Mouse (Mus musculus) heart, postnatal 36 days (tissue): ENCODE measurements around the gene Sik3. TPM values are rescaled to one million over a fixed set of nuclear protein-coding genes. Genes with fewer than 3 reads are reported as not detected.

Experiments
- DNase-seq, 2 experiments: peaks; one replicate each; pipeline ENCODE4 v3.0.0; 2021 to 2022
- intact Hi-C: fragments of 180-260 bp; cut with DNase I; formaldehyde crosslinking; loops from one replicate; pipeline ENCODE4 v1.15.1; 2025
- total RNA-seq, 2 experiments: library from RNA; stranded (reverse); gene quantifications; 2 replicates each; pipeline ENCODE4 v1.2.3; 2021

Gene Sik3
- total RNA-seq, 2 experiments from 2014 or later, result 75.9 to 76.1 TPM

GRCm38 (mm10) chr9:46014251-46014681 is 1.6 kb downstream of the Sik3 start:
- intact Hi-C loops, result loop anchor here (5.0 kb wide), 1 partner anchor 48 kb away; no protein-coding TSS in a partner anchor
- DNase-seq, result peak; percentile 55 to 56

- intact Hi-C loops, result no loop called here
- DNase-seq, result peak; percentile 56 to 65
These were observed 2.5 kb downstream of the Sik3 start for GRCm38 (mm10) chr9:46015081-46015551.

GRCm38 (mm10) chr9:46015831-46016230 is 3.2 kb downstream of the Sik3 start:
- peak in 1 of 2 experiments; percentile 62 for DNase-seq
- intact Hi-C loops, result no loop called here

- intact Hi-C loops, result no loop called here
- DNase-seq, result no peak
These were observed 3.8 kb downstream of the Sik3 start for GRCm38 (mm10) chr9:46016417-46016816.

- intact Hi-C loops, result no loop called here
- DNase-seq, result no peak
These were observed 5.7 kb downstream of the Sik3 start for GRCm38 (mm10) chr9:46018316-46018715.

GRCm38 (mm10) chr9:46019975-46020374 is 7.4 kb downstream of the Sik3 start:
- intact Hi-C loops, result no loop called here
- DNase-seq, result no peak

GRCm38 (mm10) chr9:46023591-46023990 is 11.0 kb downstream of the Sik3 start:
- DNase-seq, result no peak
- intact Hi-C loops, result no loop called here

GRCm38 (mm10) chr9:46026058-46026849 is 13.6 kb downstream of the Sik3 start:
- no peak for DNase-seq
- intact Hi-C loops, result no loop called here

GRCm38 (mm10) chr9:46027994-46028393 is 15.4 kb downstream of the Sik3 start:
- intact Hi-C loops, result no loop called here
- no peak for DNase-seq

- DNase-seq, result no peak
- intact Hi-C loops, result no loop called here
These were observed 16.9 kb downstream of the Sik3 start for GRCm38 (mm10) chr9:46029534-46029933.

- intact Hi-C loops, result no loop called here
These were observed 17.6 kb downstream of the Sik3 start for GRCm38 (mm10) chr9:46030184-46030583.

GRCm38 (mm10) chr9:46030968-46031367 is 18.3 kb downstream of the Sik3 start:
- no peak for DNase-seq
- intact Hi-C loops, result no loop called here

More at GRCm38 (mm10) chr9:46030184-46030583, 17.6 kb downstream of the Sik3 start:
- DNase-seq, result no peak

GRCm38 (mm10) chr9:46032190-46032589 is 19.6 kb downstream of the Sik3 start:
- DNase-seq, result peak; percentile 48 to 64
- intact Hi-C loops, result no loop called here

GRCm38 (mm10) chr9:46033058-46033457 is 20.4 kb downstream of the Sik3 start:
- intact Hi-C loops, result no loop called here

GRCm38 (mm10) chr9:46033862-46034261 is 21.2 kb downstream of the Sik3 start:
- intact Hi-C loops, result no loop called here
- no peak for DNase-seq

More at GRCm38 (mm10) chr9:46033058-46033457, 20.4 kb downstream of the Sik3 start:
- no peak for DNase-seq

GRCm38 (mm10) chr9:46035290-46035871 is 22.8 kb downstream of the Sik3 start:
- DNase-seq, result no peak
- intact Hi-C loops, result no loop called here

GRCm38 (mm10) chr9:46036881-46037280 is 24.3 kb downstream of the Sik3 start:
- DNase-seq, result no peak
- intact Hi-C loops, result no loop called here

- intact Hi-C loops, result no loop called here
- no peak for DNase-seq
These were observed 26.2 kb downstream of the Sik3 start for GRCm38 (mm10) chr9:46038786-46039185.

- DNase-seq, result no peak
- intact Hi-C loops, result no loop called here
These were observed 28.6 kb downstream of the Sik3 start for GRCm38 (mm10) chr9:46041186-46041585.

GRCm38 (mm10) chr9:46042387-46042786 is 29.8 kb downstream of the Sik3 start:
- intact Hi-C loops, result no loop called here
- DNase-seq, result no peak

- DNase-seq, result no peak
- intact Hi-C loops, result no loop called here
These were observed 31.0 kb downstream of the Sik3 start for GRCm38 (mm10) chr9:46043626-46044025.
